Mouse (Mus musculus) bone marrow macrophage, adult 2 months (primary cell): ENCODE results near the gene Depdc1b. TPM values are rescaled to one million over a fixed set of nuclear protein-coding genes. Genes with fewer than 3 reads are reported as not detected.

ENCODE experiments used
- H3K27ac ChIP-seq: 2 replicates; pipeline ENCODE4 v1.5.1; 2012; ENCODE audit warnings: low read depth, low read length; ENCODE audit not compliant: insufficient read depth
- H3K4me1 ChIP-seq: 2 replicates; pipeline ENCODE4 v1.6.1; 2012; ENCODE audit warnings: low read length; ENCODE audit not compliant: control insufficient read depth, insufficient read depth
- H3K4me3 ChIP-seq: 2 replicates; pipeline ENCODE4 v1.5.1; 2012; ENCODE audit warnings: mild to moderate bottlenecking, low read length, moderate library complexity; ENCODE audit not compliant: insufficient read depth
- CTCF ChIP-seq: IDR thresholded peaks from 2 replicates; pipeline ENCODE4 v1.5.1; 2012; ENCODE audit warnings: low read depth, mild to moderate bottlenecking, low read length, moderate library complexity
- POLR2A ChIP-seq: IDR thresholded peaks from 2 replicates; pipeline ENCODE4 v1.6.1; 2012; ENCODE audit warnings: mild to moderate bottlenecking, low read depth, low read length, borderline replicate concordance
- polyA plus RNA-seq: library from polyadenylated mRNA; stranded (reverse); fragments of >200 nt; gene quantifications from 2 replicates; pipeline ENCODE4 v1.2.4, GENCODE M21; 2012; ENCODE audit not compliant: missing spikeins, insufficient read depth, insufficient read length

Gene Depdc1b
- polyA plus RNA-seq, 1 experiment, result 5.9 TPM

- Histone ChIP-seq H3K27ac (no peak overlapping the region), H3K4me1 (no peaks in the 10 kb centered on the region), H3K4me3 (no peak overlapping the region)
- TF ChIP-seq CTCF (no peak), POLR2A (no peak)
These were observed 30.9 kb downstream of the Depdc1b start for GRCm38 (mm10) chr13:108347016-108347415.

DNA sequence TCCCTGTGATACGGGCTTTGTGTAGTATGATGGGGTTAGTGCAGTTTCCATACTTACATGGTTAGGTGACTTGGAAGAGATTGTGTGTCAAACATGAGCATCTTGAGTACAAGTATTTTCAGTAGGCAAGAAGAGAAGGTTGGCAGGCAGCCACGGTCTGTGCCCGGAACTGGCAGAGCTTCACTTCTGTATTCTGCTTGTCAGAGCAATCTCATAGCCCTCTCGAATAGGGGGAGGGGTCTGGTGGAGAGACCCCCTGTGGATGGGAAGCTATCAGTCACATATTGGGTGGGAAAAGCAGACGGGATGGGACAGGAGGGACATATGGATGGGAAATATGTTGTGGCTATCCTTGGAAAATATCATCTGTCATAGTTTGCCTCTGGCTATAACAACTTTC is 33.5 kb downstream of the Depdc1b start:
- Histone ChIP-seq H3K4me3 (no peak overlapping the region), H3K27ac (no peak overlapping the region), H3K4me1 (no peaks in the 10 kb centered on the region)
- TF ChIP-seq POLR2A, result no peak
- TF ChIP-seq CTCF, result no peak

DNA sequence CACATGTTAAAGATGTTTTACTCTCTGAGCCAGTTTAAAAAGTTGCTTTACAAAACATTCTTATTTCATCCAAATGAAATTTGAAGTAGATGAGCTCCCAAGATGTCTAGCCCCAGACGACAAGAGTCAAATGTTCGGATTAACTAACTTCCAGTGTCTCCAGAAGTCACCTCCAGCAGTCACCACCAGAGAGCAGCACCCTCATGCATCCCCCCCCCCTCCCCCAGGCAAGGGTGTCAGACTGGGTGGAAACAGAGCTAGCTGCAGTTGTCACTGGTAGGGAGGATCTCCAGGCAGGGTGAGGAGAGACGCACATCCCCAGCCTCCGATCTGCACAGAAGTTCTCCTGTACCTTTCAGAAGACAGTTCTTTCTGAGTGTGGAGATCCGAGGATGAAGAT is 37.6 kb downstream of the Depdc1b start:
- Histone ChIP-seq H3K27ac (no peak overlapping the region), H3K4me1 (no peaks in the 10 kb centered on the region), H3K4me3 (no peak overlapping the region)
- TF ChIP-seq CTCF (no peak), POLR2A (no peak)

- TF ChIP-seq POLR2A (no peak), CTCF (no peak)
- Histone ChIP-seq H3K27ac (no peak overlapping the region), H3K4me1 (no peaks in the 10 kb centered on the region), H3K4me3 (no peak overlapping the region)
These were observed 38.8 kb downstream of the Depdc1b start for GRCm38 (mm10) chr13:108354804-108355552.

DNA sequence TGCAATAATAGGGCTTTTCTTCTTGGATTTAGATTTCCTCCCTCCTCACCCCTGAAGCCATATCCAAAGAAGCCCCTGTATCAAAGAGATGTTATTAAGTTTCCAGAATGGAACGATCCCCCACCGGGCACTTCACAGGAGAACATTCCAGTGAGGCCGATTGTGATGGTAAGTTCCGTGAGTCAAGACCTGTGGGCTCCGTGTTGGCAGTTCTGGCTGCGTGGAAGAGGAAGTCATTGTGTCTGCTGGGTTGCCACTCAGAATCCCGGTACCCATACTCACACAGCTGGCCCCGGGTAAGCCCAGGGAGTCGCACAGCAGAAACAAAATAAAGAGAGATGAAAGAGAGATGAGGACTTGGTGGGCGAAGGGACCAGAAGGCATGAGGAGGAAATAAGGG is 41.2 kb downstream of the Depdc1b start:
- no peak for TF ChIP-seq CTCF
- TF ChIP-seq POLR2A, result no peak
- Histone ChIP-seq H3K4me3 (no peak overlapping the region), H3K4me1 (peaks cover 4% of the 10 kb centered on the region; the same call in 1 of the 2 replicates), H3K27ac (no peak overlapping the region)

DNA sequence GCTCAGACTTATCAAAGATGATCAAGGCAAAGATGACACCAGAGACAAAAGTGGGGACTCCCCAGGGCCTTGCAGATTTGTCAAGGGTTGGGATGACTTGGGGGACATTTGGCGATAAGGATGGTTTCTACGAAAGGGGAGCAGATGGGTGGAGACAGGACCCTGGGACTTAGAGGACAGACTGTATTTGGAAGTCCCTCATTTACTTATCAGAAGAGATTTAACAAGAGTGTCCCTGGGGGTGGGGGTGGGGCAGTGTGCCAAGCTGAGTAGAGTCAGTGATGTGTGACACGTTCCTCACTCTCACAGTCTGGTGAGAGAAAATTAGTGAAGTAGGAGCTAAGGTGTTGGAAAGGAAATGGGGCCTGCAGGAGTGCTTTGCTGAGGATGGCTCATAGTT is 42.1 kb downstream of the Depdc1b start:
- TF ChIP-seq POLR2A (no peak), CTCF (no peak)
- H3K27ac ChIP-seq, result no peak overlapping the region
- H3K4me1 ChIP-seq, result peaks cover 4% of the 10 kb centered on the region; the same call in 1 of the 2 replicates
- no peak overlapping the region for H3K4me3 ChIP-seq

DNA sequence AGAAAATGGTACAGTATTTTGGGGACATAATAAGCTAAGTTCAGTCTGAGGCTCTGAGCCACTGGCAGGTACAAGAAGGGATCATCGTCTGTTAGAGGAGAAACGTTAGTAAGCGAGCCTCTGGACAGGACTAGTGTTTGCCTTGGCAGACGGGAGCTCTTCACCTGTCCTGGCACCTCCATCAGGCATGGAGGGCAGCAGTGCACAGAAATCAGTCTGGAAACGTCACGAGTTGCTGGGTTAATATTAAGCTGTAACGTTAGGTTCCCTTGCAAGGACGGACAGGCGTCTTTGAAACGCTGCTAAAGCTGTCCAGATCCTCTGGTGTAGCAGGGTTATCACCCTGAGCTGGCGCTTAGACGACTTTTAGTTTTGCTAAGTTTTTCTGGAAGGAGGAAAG is 51.4 kb downstream of the Depdc1b start:
- H3K27ac ChIP-seq, result no peak overlapping the region
- H3K4me1 ChIP-seq, result no peaks in the 10 kb centered on the region
- no peak for TF ChIP-seq POLR2A
- no peak for TF ChIP-seq CTCF
- H3K4me3 ChIP-seq, result no peak overlapping the region

DNA sequence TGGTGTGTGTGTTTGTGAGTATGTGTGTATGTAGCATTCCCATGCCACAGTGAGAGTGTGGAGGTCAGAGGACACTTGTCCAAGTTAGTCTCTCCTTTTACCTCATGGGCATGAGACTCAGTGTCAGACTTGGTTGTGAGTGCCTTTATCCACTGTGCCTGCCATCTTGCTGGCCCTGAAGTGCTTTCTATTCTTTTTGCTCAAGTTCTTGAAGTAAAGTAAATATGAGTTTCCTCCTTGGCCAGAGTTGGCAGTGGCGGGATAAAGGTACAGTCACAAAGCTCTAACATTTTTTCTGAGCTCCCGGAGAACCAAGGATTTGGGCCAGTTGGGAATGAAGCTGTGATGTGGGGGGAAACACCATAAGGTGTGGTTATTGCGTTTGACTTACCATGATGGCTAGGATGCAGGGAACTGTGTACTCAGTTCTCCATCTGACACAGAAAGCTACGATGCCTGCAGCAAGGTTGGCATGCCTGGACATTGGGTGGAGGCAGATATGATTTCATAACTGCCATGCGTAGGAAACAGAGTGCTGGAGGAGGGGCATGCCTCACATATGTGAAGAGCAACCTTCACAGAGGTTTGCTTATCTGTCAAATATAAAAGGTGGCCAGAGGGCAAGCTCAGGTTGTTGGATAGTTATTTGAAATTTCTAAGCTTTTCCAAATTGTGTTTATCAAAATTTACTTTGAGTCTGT is 54.3 kb downstream of the Depdc1b start:
- Histone ChIP-seq H3K4me3 (no peak overlapping the region), H3K4me1 (no peaks in the 10 kb centered on the region), H3K27ac (no peak overlapping the region)
- TF ChIP-seq CTCF (no peak), POLR2A (no peak)

GRCm38 (mm10) chr13:108371352-108371921 is 55.3 kb downstream of the Depdc1b start:
- TF ChIP-seq CTCF (no peak), POLR2A (no peak)
- no peaks in the 10 kb centered on the region for H3K4me1 ChIP-seq
- no peak overlapping the region for H3K27ac ChIP-seq
- no peak overlapping the region for H3K4me3 ChIP-seq

DNA sequence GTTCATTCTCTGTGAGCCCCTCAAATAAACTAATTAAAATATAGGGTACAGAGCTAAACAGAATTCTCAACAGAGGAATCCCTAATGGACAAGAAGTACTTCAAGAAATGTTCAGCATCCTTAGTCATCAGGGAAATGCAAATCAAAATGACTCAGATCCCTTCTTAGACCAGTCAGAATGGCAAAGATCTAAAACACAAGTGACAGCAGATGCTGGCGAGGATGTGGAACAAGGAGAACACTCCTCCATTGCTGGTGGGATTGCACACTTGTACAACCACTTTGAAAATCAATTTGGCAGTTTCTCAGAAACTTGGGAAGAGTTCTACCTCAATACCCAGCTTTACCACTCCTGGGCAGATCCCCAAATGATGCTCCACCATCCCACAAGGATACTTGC is 57.1 kb downstream of the Depdc1b start:
- Histone ChIP-seq H3K4me1 (no peaks in the 10 kb centered on the region), H3K27ac (no peak overlapping the region)
- no peak for TF ChIP-seq CTCF
- no peak for TF ChIP-seq POLR2A

More for the DNA sequence above, 57.1 kb downstream of the Depdc1b start:
- H3K4me3 ChIP-seq, result no peak overlapping the region
